Mouse (Mus musculus): Measurements from ENCODE around the gene Wfdc6a. TPM values are rescaled to one million over a fixed set of nuclear protein-coding genes. Genes with fewer than 3 reads are reported as not detected.

Gene Wfdc6a
- polyA plus RNA-seq, 1 experiment from 2014 or later, result 0.85 TPM

- no peaks in the 10 kb centered on the region for H3K36me3 ChIP-seq
- H3K27me3 ChIP-seq (replicated peaks), result no peaks in the 10 kb centered on the region
- H3K4me1 ChIP-seq (replicated peaks), result 0 out of 2 replicates have a peak, but pooled peaks cover 9% of the 10 kb centered on the region
- WGBS, result 83% methylated on average over 2 of the region's 2 CpGs
- no peak overlapping the region for H3K27ac ChIP-seq
- ATAC-seq, result no peak
- H3K4me2 ChIP-seq (replicated peaks), result no peak overlapping the region
- no peaks in the 10 kb centered on the region for H3K9me3 ChIP-seq
- no peak overlapping the region for H3K9ac ChIP-seq
- no peak overlapping the region for H3K4me3 ChIP-seq (replicated peaks)
Measured at GRCm38 (mm10) chr2:164566997-164567396, 18.2 kb downstream of the Wfdc6a start.

GRCm38 (mm10) chr2:164564346-164564745 lies 20.9 kb downstream of the Wfdc6a start:
- Histone ChIP-seq H3K4me3 (replicated peaks) (no peak overlapping the region), H3K9me3 (no peaks in the 10 kb centered on the region), H3K4me1 (replicated peaks) (peaks cover 9% of the 10 kb centered on the region; the same call in 1 of the 2 replicates), H3K9ac (no peak overlapping the region), H3K27me3 (replicated peaks) (no peaks in the 10 kb centered on the region), H3K4me2 (replicated peaks) (no peak overlapping the region), H3K27ac (no peak overlapping the region), H3K36me3 (no peaks in the 10 kb centered on the region)
- WGBS, result 70% methylated on average over 5 of the region's 5 CpGs
- no peak for ATAC-seq

DNA sequence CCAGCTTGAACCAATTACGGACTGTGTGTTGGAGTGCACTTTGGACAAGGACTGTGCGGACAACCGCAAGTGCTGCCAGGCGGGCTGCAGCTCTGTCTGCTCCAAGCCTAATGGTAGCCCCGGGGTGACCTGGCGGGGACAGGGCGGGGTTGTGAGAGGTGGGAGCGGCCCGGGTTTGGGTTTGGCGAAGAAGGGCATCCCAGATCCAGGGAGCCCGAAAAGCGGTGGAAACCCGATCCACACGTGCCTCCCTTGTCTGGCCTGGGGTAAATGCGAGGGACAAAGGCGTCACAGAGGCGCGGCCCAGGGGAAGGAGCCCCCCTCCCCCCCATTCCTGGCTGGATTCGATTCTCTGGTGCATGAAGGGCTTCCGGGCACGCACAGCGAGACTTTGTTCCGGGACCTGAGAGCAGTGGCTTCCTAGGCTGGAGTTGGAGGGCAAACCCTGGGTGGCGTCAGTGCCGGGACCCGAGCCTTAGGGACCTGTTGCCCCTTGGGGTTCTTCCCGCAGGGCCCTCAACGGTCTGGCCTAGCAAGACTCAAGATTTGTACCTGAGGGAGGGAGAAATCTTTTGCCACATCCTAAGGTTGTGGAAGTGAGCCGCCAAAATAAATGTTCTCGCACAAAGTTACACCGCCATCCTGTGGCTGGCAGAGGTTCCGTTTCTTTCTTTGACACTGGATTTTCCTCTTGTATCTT lies 21.8 kb downstream of the Wfdc6a start:
- ATAC-seq, result peak; percentile 75
- WGBS, result 1% methylated on average over 32 of the region's 32 CpGs
- no peaks in the 10 kb centered on the region for H3K36me3 ChIP-seq
- H3K4me2 ChIP-seq (replicated peaks), result peak overlapping the region; percentile 96
- H3K9ac ChIP-seq, result peak overlapping the region; percentile 66
- peak overlapping the region; percentile 45 for H3K4me3 ChIP-seq (replicated peaks)
- H3K27me3 ChIP-seq (replicated peaks), result no peaks in the 10 kb centered on the region
- peaks cover 14% of the 10 kb centered on the region; the same call in 1 of the 2 replicates for H3K4me1 ChIP-seq (replicated peaks)
- no peaks in the 10 kb centered on the region for H3K9me3 ChIP-seq
- no peak overlapping the region for H3K27ac ChIP-seq

- peak within 1 kb of the TSS; percentile 66 for H3K9ac ChIP-seq
- no peaks in the 10 kb centered on the region for H3K27me3 ChIP-seq (replicated peaks)
- no peak within 1 kb of the TSS for H3K27ac ChIP-seq
- H3K9me3 ChIP-seq, result no peaks in the 10 kb centered on the region
- peak within 1 kb of the TSS; percentile 45 for H3K4me3 ChIP-seq (replicated peaks)
- 10% methylated on average over 24 of the region's 24 CpGs for WGBS
- no peak for ATAC-seq
- no peaks in the 10 kb centered on the region for H3K36me3 ChIP-seq
- H3K4me1 ChIP-seq (replicated peaks), result peaks cover 14% of the 10 kb centered on the region; the same call in 1 of the 2 replicates
- H3K4me2 ChIP-seq (replicated peaks), result peak within 1 kb of the TSS; percentile 96
Measured at GRCm38 (mm10) chr2:164562391-164563188, 22.7 kb downstream of the Wfdc6a start, which contains the start of gene Wfdc2. Wfdc2 (plus strand) TSS chr2:164562413.

- Histone ChIP-seq H3K4me2 (replicated peaks) (no peak overlapping the region), H3K9ac (no peak overlapping the region), H3K36me3 (no peaks in the 10 kb centered on the region), H3K27ac (no peak overlapping the region), H3K9me3 (no peaks in the 10 kb centered on the region), H3K4me1 (replicated peaks) (peaks cover 14% of the 10 kb centered on the region; the same call in 1 of the 2 replicates), H3K27me3 (replicated peaks) (no peaks in the 10 kb centered on the region), H3K4me3 (replicated peaks) (no peak overlapping the region)
- 85% methylated on average over 8 of the region's 8 CpGs for WGBS
- no peak for ATAC-seq
Measured at GRCm38 (mm10) chr2:164560106-164560505, 25.1 kb downstream of the Wfdc6a start.

DNA sequence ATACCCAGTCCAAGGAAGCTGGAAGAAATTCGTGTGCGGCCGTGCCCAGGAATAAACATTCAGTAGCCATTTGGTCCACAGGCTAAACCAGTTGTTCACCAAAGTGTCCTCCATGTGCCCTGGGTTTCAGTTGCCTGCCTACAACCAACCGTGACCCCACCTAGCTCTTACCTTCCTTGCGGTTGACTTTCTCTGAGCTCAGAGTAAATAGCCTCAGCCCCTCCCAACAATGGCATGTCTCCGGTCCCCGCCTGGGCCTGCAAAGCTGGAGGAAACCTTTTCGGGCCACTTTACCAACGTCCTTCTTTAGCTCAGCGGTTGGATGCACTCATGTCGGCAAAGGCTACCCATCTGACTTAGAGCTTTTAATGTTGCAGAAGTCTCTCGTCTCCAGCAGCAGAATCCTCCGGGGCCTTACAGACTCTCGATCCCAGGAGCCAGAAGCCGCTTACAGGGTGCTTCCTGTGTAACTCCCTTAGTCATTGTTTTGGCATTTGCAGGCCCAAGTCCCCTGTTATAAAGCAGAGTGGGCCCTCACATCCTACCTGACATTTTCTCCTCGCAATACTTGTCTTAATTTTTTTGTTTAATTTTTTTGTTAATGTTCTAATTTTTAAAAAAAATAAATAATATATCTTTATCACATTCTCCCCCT lies 26.1 kb downstream of the Wfdc6a start:
- Histone ChIP-seq H3K4me2 (replicated peaks) (peak overlapping the region; percentile 28; the same call in 1 of the 2 replicates), H3K9ac (no peak overlapping the region), H3K36me3 (no peaks in the 10 kb centered on the region), H3K4me3 (replicated peaks) (no peak overlapping the region), H3K9me3 (no peaks in the 10 kb centered on the region), H3K27me3 (replicated peaks) (no peaks in the 10 kb centered on the region), H3K27ac (no peak overlapping the region), H3K4me1 (replicated peaks) (peaks cover 14% of the 10 kb centered on the region; the same call in 1 of the 2 replicates)
- ATAC-seq, result peak; percentile 60
- WGBS, result 27% methylated on average over 16 of the region's 16 CpGs

GRCm38 (mm10) chr2:164558426-164558825 lies 26.8 kb downstream of the Wfdc6a start:
- no peak for ATAC-seq
- 82% methylated on average over 8 of the region's 8 CpGs for WGBS

DNA sequence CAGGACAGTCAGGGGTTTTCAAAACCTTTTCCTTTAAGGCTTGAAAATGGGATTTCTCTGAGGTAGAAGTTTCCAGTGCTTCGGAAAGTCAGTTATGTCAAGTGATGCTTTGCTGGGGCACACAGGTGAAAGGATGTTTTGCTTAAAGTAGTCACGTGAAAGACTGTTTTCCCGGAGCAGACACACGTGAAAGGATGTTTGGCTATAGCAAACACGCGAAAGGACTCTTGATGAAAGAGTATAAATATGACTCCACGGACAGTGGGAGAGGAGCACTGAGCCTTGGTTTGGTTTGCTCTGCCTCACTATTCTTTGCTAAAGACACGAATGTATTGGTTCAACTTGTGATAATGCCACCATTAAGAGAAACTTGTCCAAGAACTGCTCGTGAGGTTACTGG lies 33.7 kb downstream of the Wfdc6a start:
- 85% methylated on average over 9 of the region's 9 CpGs for WGBS
- no peaks in the 10 kb centered on the region for H3K36me3 ChIP-seq
- H3K4me3 ChIP-seq (replicated peaks), result no peak overlapping the region
- no peaks in the 10 kb centered on the region for H3K27me3 ChIP-seq (replicated peaks)
- H3K4me1 ChIP-seq (replicated peaks), result 0 out of 2 replicates have a peak, but pooled peaks cover 4% of the 10 kb centered on the region
- H3K27ac ChIP-seq, result no peak overlapping the region
- ATAC-seq, result no peak
- H3K9me3 ChIP-seq, result no peaks in the 10 kb centered on the region
- H3K9ac ChIP-seq, result no peak overlapping the region
- H3K4me2 ChIP-seq (replicated peaks), result no peak overlapping the region

More at GRCm38 (mm10) chr2:164558426-164558825, 26.8 kb downstream of the Wfdc6a start:
- Histone ChIP-seq H3K36me3 (no peaks in the 10 kb centered on the region), H3K4me3 (replicated peaks) (no peak overlapping the region), H3K9me3 (no peaks in the 10 kb centered on the region), H3K27ac (no peak overlapping the region), H3K27me3 (replicated peaks) (no peaks in the 10 kb centered on the region), H3K4me1 (replicated peaks) (peaks cover 14% of the 10 kb centered on the region; the same call in 1 of the 2 replicates), H3K4me2 (replicated peaks) (no peak overlapping the region), H3K9ac (no peak overlapping the region)

- no peaks in the 10 kb centered on the region for H3K9me3 ChIP-seq
- H3K4me3 ChIP-seq (replicated peaks), result no peak overlapping the region
- H3K4me2 ChIP-seq (replicated peaks), result no peak overlapping the region
- 76% methylated on average over 2 of the region's 2 CpGs for WGBS
- H3K9ac ChIP-seq, result no peak overlapping the region
- ATAC-seq, result no peak
- no peak overlapping the region for H3K27ac ChIP-seq
- H3K27me3 ChIP-seq (replicated peaks), result no peaks in the 10 kb centered on the region
- no peaks in the 10 kb centered on the region for H3K36me3 ChIP-seq
- H3K4me1 ChIP-seq (replicated peaks), result 0 out of 2 replicates have a peak, but pooled peaks cover 4% of the 10 kb centered on the region
Measured at GRCm38 (mm10) chr2:164550895-164551269, 34.4 kb downstream of the Wfdc6a start.

GRCm38 (mm10) chr2:164549963-164550894 lies 35.0 kb downstream of the Wfdc6a start:
- Histone ChIP-seq H3K27ac (no peak overlapping the region), H3K4me1 (replicated peaks) (0 out of 2 replicates have a peak, but pooled peaks cover 4% of the 10 kb centered on the region), H3K36me3 (no peaks in the 10 kb centered on the region), H3K27me3 (replicated peaks) (no peaks in the 10 kb centered on the region), H3K4me3 (replicated peaks) (no peak overlapping the region), H3K9ac (no peak overlapping the region), H3K4me2 (replicated peaks) (no peak overlapping the region), H3K9me3 (no peaks in the 10 kb centered on the region)
- no peak for ATAC-seq
- 34% methylated on average over 10 of the region's 10 CpGs for WGBS

DNA sequence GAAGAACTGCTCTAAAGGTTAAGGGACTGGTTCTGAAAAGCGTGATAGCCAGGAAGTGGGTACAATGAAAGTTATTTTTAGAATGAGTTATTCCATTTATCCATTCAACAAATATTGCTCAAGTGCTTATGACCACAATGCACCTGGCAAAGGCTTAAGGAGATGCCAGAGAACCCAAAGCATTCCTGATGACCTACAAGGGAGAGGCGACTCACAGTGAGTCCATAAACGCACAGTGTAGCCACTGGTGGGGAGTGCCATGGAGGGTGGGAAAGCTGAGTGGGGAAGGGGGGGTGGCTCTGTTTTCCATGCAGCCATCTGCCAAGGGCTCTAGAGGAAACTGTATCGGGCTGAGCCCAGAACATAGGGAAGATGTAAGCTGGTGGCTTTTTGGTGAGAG lies 35.9 kb downstream of the Wfdc6a start:
- Histone ChIP-seq H3K27ac (no peak overlapping the region), H3K4me1 (replicated peaks) (0 out of 2 replicates have a peak, but pooled peaks cover 7% of the 10 kb centered on the region), H3K4me2 (replicated peaks) (no peak overlapping the region), H3K4me3 (replicated peaks) (no peak overlapping the region), H3K27me3 (replicated peaks) (no peaks in the 10 kb centered on the region), H3K9ac (no peak overlapping the region), H3K36me3 (no peaks in the 10 kb centered on the region), H3K9me3 (no peaks in the 10 kb centered on the region)
- no peak for ATAC-seq
- 32% methylated on average over 4 of the region's 4 CpGs for WGBS
